Mouse (Mus musculus) megakaryocyte-erythroid progenitor cell, adult 5-6 weeks (primary cell): ENCODE measurements around the gene Caprin2. TPM values are rescaled to one million over a fixed set of nuclear protein-coding genes. Genes with fewer than 3 reads are reported as not detected.

Experiments
- ATAC-seq: replicated peaks from 2 replicates; pipeline ENCODE4 v1.8.0; 2016; ENCODE audit warnings: mild to moderate bottlenecking, inconsistent platforms; ENCODE audit not compliant: severe bottlenecking, poor library complexity, low FRiP score, low TSS enrichment
- total RNA-seq, 2 experiments: library from RNA; stranded (forward) in 1 of 2; stranded (reverse) in 1 of 2; fragments of 200-1000, 215-1000 nt in 1 of 2; fragments of >200 nt in 1 of 2; fragmentation: Nextera tagmentation in 1 of 2; gene quantifications; 2 replicates each; pipeline ENCODE4 v1.2.3; 2014 to 2017

Gene Caprin2
- total RNA-seq, 2 experiments from 2014 or later = 30.5 to 37.8 TPM

- ATAC-seq = no peak
Observed at GRCm38 (mm10) chr6:148873911-148874310, 22.1 kb downstream of the Caprin2 start.

DNA sequence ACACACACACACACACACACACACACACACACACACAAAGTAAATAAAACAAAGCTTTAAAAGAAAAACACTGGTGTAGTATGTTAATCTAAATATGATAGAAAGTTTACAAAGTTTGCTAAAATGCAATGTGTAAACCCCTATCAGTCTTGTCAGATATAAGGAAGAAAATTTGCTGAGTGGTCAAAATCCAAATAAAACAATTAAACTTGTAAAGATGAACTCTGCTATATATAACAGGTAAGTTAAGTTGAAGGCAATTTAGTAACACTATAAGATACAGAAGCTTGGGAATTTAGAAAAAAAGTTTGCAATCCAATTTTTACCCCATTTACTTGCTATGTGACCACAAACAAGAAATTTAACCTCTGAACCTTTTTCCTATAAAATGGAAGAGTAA, 50.4 kb downstream of the Caprin2 start:
- ATAC-seq = no peak

- ATAC-seq = no peak
Observed at GRCm38 (mm10) chr6:148841760-148842159, 54.3 kb downstream of the Caprin2 start.

DNA sequence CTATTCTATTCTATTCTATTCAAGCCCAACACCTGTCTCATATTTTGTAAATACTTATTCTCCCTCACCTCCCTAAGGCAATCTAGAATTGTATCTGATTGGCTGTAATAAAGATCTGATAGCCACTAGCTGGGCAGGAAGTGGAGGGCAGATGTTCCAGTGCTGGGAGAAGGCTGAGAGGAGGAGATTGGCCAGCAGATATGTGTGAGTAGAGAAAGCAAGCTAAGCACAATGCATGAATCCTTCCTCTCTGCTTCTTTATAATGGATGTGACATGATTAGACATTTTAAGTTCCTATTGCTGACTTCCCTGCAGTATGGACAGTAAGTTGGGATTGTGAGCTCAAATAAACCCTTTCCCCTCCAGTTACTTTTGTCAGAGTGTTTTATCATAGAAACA, 57.6 kb downstream of the Caprin2 start:
- no peak for ATAC-seq

DNA sequence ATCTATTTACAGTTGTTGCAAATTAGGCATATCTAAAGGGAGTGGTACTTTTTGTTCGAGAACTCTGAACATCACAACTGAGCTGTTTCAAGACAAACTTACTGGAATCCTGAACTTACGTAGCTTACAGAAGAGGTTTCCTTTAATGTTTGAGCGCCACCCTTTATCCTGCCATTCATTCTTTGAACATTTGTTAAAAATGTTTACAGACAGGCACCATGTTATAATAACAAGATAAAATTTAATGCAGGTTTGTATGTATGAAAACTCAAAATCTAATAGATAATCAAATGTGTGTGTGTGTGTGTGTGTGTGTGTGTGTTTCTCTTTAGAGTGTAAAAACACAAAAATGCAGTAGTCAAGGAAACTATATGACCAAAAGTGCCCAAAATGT, 64.3 kb downstream of the Caprin2 start:
- no peak; the same call in 1 of the 2 replicates for ATAC-seq

DNA sequence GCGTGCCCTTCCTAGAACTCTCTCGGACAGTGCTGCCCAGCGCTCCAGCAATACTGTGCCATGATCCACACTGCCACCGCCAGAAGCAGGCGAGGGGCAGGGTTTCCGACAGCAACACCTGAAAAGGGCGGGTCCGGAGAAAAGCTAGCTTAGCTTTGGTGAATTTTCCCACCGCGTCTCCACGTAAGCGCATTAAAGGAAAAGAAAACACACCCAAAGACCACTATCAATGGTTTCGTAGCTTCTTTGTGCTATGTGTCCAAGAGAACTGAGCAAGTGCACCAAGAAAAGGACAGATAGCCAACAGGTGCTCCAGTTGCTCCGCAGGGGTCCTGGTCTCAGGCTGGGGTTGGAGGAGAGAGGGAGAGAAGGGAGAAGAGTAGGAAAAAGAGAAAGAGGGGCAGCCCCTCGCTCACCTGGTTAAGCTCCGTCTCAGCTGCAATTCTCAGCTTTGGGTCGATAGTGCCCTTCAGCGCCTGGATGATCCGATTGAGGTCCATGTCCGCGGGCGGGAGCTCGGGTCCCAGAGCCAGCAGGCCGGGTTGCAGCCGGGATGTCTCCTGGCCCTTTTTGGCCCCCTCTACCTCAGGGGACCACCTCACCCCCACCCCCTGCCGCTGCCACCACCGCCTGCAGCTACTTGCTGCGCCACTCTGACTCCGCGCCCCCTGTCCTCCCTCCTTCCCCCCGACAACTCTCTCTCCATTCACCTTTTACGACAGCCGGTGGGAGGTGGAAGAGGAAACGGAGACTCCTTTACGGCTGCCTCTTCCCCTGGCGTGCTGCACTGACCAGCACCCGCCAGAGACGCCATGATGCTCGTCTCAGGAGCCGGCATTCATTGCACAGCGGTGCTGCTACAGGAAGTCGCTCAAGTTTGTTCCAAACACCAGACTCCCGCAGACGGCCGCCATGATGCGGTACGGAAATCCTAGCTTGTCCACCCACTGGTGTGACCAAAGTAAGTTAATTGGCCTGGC, 65.0 kb downstream of the Caprin2 start, which contains the start of gene Ipo8:
Ipo8 (minus strand) TSS at position 720 of the 980 bp plus-strand sequence.
- ATAC-seq = peak; percentile 94

DNA sequence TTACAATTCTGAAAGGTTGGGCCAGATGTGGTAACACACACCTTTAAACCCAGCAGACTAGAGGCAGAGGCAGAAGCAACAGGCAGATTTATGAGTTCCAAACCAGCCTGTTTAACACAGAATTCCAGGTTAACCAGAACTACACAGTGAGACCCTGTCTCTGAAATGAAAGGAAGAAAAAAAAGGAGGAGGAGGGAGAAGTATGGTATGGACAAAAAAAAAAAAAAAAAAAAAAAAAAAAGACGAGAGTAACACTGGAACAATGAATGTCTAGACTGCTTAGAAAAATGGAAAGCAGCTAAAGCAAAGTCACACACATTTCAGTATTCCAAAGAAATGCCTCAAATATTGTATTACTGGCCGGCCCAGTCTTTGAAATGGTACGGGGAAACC, 65.7 kb downstream of the Caprin2 start:
- no peak for ATAC-seq

- no peak for ATAC-seq
Observed at GRCm38 (mm10) chr6:148826119-148826518, 69.9 kb downstream of the Caprin2 start.

DNA sequence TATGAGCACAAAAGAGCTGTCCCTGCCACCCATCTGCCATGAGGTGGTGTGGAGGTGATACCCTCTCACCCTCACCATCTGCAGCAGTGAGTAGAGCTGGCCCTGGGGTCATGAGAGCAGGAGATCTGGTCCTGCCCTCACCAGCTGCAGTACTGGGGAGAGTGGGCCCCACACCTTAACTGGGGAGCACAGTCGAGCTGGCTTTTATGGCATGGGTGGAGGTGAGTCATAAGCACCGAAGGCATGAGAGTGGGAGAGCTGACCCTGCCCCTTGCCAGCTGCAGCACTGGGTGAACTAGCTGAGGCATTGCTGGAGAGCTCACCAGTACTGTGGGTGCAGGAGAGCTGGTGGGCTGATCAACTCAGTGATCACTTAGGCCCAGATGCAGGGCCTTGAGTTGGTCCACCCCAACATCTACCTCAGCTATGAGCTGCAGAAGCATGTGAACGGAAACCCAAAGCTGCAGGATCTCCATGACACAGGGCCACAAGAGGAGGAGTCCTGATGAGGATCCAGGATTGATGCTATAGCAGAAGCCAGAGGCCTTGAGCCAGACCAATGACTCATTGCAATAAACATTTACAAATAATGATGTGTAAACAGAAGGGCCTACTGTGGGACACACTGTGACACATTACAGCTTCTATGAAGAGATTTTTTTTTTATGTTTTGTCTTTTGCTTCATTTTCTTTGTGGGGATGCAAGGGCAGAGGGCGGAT, 77.3 kb downstream of the Caprin2 start:
- 0 out of 2 replicates have a peak, but pooled peaks have one; percentile 6 for ATAC-seq

- ATAC-seq = no peak
Observed at GRCm38 (mm10) chr6:148816751-148817150, 79.3 kb downstream of the Caprin2 start.

DNA sequence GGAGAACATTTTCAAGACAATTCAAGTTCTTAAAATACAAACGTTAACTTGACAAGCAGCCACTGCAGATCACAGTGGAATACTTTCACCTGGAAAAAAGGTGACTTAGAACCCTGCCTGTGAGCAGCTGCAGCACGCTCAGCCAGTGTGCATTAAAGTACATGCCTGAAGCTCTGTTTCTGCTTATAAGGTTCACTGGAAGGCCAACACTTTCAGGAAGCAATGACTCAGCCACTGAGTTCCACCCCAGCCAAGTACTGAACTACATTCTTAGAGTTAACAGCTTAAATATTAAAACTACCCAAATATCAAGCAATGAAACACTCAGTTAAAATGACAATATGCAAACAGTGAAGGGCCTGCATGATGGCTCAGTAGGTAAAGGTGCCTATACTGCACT, 84.9 kb downstream of the Caprin2 start:
- ATAC-seq = no peak

- ATAC-seq = no peak
Observed at GRCm38 (mm10) chr6:148799773-148800172, 96.3 kb downstream of the Caprin2 start.

GRCm38 (mm10) chr6:148795145-148795544, 100.9 kb downstream of the Caprin2 start:
- no peak for ATAC-seq

Other genes starting within 250 kb of the Caprin2 start
- gene Ipo8, start 64.8 kb downstream of the Caprin2 start, total RNA-seq (2014; fragmentation: Nextera tagmentation) = 35.2 and 42.1 TPM in 2 replicates
- gene Ipo8, start 64.8 kb downstream of the Caprin2 start, total RNA-seq (2017) = 41.9 and 51.2 TPM in 2 replicates
- 32.1 and 46.3 TPM in 2 replicates for gene Sinhcaf, start 50.2 kb upstream of the Caprin2 start, total RNA-seq (2014; fragmentation: Nextera tagmentation)
- 134 and 160 TPM in 2 replicates for gene Sinhcaf, start 50.2 kb upstream of the Caprin2 start, total RNA-seq (2017)
- gene Dennd5b, start 205.4 kb upstream of the Caprin2 start, total RNA-seq (2014; fragmentation: Nextera tagmentation) = 1.1 and 2.3 TPM in 2 replicates
- 0.19 and 2.2 TPM in 2 replicates for gene Dennd5b, start 205.4 kb upstream of the Caprin2 start, total RNA-seq (2017)
- not detected in 2 replicates for gene Gm10203, start 233.9 kb upstream of the Caprin2 start, total RNA-seq (2014; fragmentation: Nextera tagmentation)
- gene Gm10203, start 233.9 kb upstream of the Caprin2 start, total RNA-seq (2017) = not detected in 2 replicates
- gene Etfbkmt, start 243.6 kb upstream of the Caprin2 start, total RNA-seq (2014; fragmentation: Nextera tagmentation) = 15.1 and 18.6 TPM in 2 replicates
- gene Etfbkmt, start 243.6 kb upstream of the Caprin2 start, total RNA-seq (2017) = 25.2 and 28.4 TPM in 2 replicates